Mouse (Mus musculus): Measurements from ENCODE around the gene Batf.
"Not testable (repeated sequence)": the region's sequence is repeated elsewhere in the genome, so short reads cannot be mapped to it uniquely, and the experiment has no call there.

The Batf gene

GRCm38 (mm10) chr12:85684411-85685275 is 1.8 kb upstream of the Batf start:
- DNase-seq (ENCODE audit: low spot score) = no peak

DNA sequence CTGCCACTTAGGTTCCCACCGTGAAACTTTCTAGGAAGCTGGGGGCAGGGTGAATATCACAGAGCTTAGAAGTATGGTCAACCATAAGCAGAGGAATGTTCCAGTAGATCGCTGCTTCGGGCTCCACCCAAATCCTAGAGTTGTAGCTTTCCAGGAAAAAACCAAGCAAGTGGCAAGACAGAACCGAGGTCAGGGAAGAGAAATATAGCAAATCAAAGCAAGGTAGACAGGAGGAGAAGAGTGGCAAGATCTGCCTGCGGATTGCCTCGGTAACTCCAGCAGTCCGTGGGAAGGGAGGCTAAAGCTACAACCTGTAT is 706 bp downstream of the Batf start:
- DNase-seq (ENCODE audit: low spot score) = no peak

DNA sequence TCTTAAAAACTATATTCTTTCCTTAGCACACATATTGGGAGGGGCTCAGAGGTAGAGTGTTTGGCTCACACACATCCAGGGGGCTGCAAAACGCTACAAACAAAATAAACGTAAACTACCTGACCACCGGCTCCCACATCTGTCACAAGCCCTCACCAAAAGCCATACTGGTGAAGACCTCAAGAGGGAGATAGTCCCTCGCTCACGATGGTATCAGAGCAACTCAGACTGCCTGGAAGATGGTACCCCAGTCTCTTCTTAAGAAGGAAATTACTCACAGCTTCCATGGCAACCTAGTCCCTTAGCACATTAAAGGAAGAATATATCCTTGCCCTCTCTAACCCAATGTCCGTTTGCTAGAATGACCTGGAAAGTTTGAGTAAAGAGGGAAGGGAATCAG is 1.4 kb downstream of the Batf start:
- DNase-seq (ENCODE audit: low spot score) = no peak

GRCm38 (mm10) chr12:85695787-85696186 is 9.3 kb downstream of the Batf start:
- DNase-seq (ENCODE audit: low spot score) = no peak

DNA sequence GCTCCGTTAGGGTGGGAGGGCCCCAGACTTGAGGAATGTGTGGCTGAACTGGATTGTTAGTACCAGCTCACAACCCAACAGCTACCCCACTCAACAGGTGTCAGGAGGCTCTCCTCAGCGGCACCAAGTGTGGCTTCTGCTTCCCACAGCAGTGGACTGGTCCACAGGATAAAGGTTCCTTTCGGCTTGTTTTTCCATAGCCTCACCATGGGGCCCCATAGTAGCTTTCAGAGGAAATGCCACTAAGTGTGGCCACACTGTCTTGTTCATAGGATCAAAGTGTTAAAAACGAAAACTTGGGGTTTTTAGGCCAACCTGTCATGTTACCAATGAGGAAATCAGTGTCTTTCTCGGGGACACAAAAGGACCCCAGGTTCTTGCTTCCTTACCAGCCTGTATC is 10.0 kb downstream of the Batf start:
- no peak for DNase-seq (ENCODE audit: low spot score)

GRCm38 (mm10) chr12:85698179-85698578 is 11.7 kb downstream of the Batf start:
- DNase-seq (ENCODE audit: low spot score) = not testable (repeated sequence)

DNA sequence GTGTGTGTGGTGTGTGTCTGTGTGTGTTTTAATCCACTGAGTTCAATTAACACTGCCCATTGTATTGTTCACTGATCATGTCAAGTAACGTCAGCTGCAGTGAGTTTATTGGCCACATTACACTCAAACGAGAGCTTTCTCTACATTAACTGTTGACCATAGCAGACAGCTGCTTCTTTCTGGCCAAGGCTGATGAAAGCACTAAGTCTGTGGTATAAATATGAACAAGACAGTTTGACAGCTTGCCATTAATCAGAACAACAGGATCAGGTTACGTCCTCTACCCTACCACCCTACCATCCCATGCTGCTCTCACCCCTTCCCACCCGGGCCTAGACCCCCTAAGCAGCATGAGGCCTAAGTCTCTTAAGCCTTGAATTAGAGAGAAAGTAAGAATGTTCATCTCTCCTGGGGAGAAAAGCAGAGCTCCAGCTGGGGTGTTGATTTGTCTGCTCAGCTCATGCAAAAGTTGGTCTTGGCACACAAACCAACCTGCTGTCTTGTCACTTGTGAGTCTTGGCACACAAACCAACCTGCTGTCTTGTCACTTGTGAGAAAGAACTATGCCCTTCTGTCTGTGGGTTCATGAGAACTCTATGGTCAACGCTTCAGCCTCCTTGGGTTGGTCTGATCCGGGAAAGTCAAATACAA is 13.8 kb downstream of the Batf start:
- DNase-seq (ENCODE audit: low spot score) = no peak

- DNase-seq (ENCODE audit: low spot score) = no peak
Measured at GRCm38 (mm10) chr12:85700842-85701223, 14.4 kb downstream of the Batf start.

- no peak for DNase-seq (ENCODE audit: low spot score)
Measured at GRCm38 (mm10) chr12:85702166-85703055, 15.9 kb downstream of the Batf start.

- no peak for DNase-seq (ENCODE audit: low spot score)
Measured at GRCm38 (mm10) chr12:85703507-85703906, 17.0 kb downstream of the Batf start.

DNA sequence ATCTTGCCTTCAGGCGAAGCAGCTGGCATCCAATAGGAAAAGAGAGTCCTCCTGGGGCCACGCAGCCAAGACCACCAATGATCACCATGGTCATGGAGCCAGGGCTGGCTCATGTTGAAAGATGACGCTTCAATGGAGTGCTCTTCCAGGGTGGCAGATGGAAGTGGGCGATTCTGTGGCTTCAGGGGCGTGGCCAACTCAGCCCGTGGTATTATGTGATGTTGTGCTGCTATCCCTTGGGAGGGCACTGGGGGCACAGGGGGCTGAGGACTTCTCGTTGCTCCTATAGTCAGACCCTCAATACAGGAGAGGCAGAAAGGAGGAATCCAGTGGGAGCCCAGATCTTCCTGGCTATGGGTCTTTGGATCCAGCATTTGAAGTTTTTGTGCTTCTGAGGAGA is 18.1 kb downstream of the Batf start:
- DNase-seq (ENCODE audit: low spot score) = no peak

GRCm38 (mm10) chr12:85705002-85705830 is 18.7 kb downstream of the Batf start:
- peak; percentile 85 for DNase-seq (ENCODE audit: low spot score)

DNA sequence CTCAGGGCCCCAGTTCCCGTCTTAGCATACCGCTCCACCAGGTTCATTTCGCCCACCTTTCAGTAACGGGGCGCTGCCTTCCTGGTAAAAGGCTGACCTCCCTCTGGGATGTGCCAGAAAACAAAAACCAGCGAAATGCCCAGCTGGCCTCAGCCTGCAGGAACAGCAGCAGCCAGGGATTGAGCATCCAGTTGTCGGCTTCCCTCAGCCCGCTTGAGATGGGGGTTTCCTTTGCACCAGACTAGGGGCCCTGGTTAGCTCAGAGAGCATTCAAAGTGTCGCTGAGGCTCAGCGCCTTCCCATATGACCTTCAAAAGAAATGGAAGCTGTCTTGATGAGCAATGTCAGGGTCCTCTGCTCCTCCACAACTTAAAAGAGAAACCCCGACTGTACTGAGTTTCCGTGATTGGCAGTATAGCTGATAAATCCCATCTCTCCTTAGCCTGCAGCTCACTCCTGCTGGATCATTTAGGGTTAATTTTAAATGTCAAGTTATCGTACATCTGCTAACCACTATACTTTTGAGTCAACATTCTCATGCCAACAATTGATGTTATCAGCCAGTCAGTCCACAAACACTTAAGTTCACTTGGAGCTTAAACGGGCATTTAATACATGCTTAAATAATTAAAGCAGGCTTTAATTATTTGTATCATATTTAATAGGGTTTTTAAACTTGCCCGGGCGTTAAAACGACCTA is 19.5 kb downstream of the Batf start:
- no peak for DNase-seq (ENCODE audit: low spot score)

GRCm38 (mm10) chr12:85706906-85707305 is 20.4 kb downstream of the Batf start:
- DNase-seq (ENCODE audit: low spot score) = no peak

DNA sequence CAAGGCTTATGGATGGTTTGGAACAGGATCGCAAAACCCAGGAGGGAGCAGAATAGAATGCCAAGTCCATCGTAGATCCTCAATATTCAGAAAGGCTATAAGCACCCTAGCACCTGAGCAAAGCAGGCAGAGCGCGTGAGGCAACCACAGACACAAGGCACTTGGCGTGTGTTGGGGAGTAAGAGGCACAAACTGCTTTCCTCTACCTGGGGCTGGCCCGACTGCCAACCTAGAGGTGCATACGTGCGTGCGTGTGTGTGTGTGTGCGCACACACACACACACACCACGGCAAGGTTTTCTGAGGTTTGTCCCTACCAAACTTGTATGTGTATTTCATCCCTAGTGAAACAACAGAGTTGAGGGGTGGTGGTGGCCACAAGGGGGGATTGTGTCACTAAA is 20.9 kb downstream of the Batf start:
- no peak for DNase-seq (ENCODE audit: low spot score)

- no peak for DNase-seq (ENCODE audit: low spot score)
Measured at GRCm38 (mm10) chr12:85708556-85708955, 22.1 kb downstream of the Batf start.

DNA sequence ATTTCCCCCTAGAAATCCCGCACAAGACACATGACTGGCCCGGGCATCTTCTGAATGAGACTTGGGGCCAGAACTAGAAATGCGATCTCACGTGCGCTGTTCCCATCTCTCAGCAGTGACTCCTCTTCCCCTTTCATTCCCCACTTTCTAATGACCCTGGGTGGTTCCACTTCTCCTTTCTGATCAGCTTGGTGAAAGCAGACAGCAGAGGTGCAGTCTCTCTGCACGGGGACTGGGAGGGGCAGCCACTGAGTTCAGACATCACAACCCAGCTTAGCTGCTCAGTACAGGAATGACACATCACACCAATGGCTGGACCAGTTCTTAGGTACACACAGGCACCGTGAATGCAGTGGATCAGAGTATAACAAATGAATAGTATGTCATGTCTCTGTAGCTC is 24.2 kb downstream of the Batf start:
- no peak for DNase-seq (ENCODE audit: low spot score)

GRCm38 (mm10) chr12:85712587-85712986 is 26.1 kb downstream of the Batf start:
- no peak for DNase-seq (ENCODE audit: low spot score)

DNA sequence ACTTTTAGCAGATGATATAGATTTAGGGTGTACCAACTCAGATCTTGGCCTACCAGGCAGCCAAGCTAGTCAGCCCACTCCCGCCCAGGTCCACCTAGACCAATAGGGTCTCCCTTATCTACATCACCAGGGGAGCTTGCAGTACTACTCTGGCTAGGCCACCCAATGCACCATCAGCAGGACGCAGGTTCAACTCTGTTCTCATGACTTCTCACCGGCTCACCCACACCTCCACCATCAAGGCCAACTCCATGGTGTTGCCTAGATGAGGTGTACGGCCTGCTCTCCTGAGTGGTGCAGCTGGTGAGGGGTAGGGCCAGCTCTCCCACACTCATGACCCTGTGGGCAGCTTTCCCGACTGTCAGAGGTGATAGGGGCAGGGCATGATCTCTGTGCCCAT is 27.7 kb downstream of the Batf start:
- DNase-seq (ENCODE audit: low spot score) = no peak

GRCm38 (mm10) chr12:85725306-85725705 is 38.8 kb downstream of the Batf start:
- no peak for DNase-seq (ENCODE audit: low spot score)

- no peak for DNase-seq (ENCODE audit: low spot score)
Measured at GRCm38 (mm10) chr12:85726729-85727397, 40.4 kb downstream of the Batf start.

All from ovary, postnatal 36 days (tissue).